ENCODE assay signal across 9 mouse cellular contexts in genomic region chr9:18002557-18002956, GRCm38 (mm10).
DNase-seq lines count a peak whose midpoint lies in the region; ATAC-seq and TF ChIP-seq lines count a peak whose summit lies in the region.
"Had no signal": no experiment of that assay in that cellular context is flagged by ENCODE, and none has a peak within 500 bp of the region (broad histone marks: within the 10 kb centered on the region; RNA-seq: fewer than 3 reads in every experiment).

No protein-coding gene starts in this region.

- H3K9me3 ChIP-seq in neural tube, embryonic 11.5 days (ENCODE audit: control insufficient read depth, low read length), result no peaks in the 10 kb centered on the region
- no peaks in the 10 kb centered on the region for H3K9me3 ChIP-seq in stomach, postnatal 0 days (ENCODE audit: control insufficient read depth, low read length)
- H3K9me3 ChIP-seq: limb, embryonic 12.5 days had no signal

- H3K4me3 ChIP-seq in neural tube, embryonic 11.5 days (ENCODE audit: low read depth, low read length), result no peak overlapping the region
- H3K4me3 ChIP-seq in layer of hippocampus, adult 2 months, result no peak overlapping the region
- H3K4me3 ChIP-seq in stomach, postnatal 0 days (ENCODE audit: low read depth, low read length), result no peak overlapping the region
- no peak overlapping the region for H3K4me3 ChIP-seq in cerebellum, adult 2 months (replicated peaks; ENCODE audit: insufficient read depth, low read depth, low read length)
- H3K4me3 ChIP-seq: limb, embryonic 12.5 days had no signal

- TF ChIP-seq POLR2A in cerebellum, adult 2 months (IDR thresholded peaks at IDR 0.05; ENCODE audit: borderline replicate concordance, insufficient read depth, low read length), result no peak

- no peaks in the 10 kb centered on the region for H3K27me3 ChIP-seq in neural tube, embryonic 11.5 days (ENCODE audit: control insufficient read depth, insufficient read depth, low read length)
- no peaks in the 10 kb centered on the region for H3K27me3 ChIP-seq in stomach, postnatal 0 days (ENCODE audit: control insufficient read depth, insufficient read depth, low read length)
- H3K27me3 ChIP-seq in cerebellum, adult 2 months (ENCODE audit: control insufficient read depth, insufficient read depth, low read length), result no peaks in the 10 kb centered on the region
- H3K27me3 ChIP-seq: limb, embryonic 12.5 days had no signal

- 47% methylated on average over 2 of the region's 2 CpGs for WGBS in neural tube, embryonic 11.5 days
- WGBS in stomach, postnatal 0 days, result 42% methylated on average over 2 of the region's 2 CpGs
- WGBS in cerebellum, adult 2 months, result 33% methylated on average over 2 of the region's 2 CpGs

- H3K36me3 ChIP-seq in neural tube, embryonic 11.5 days (ENCODE audit: control insufficient read depth, insufficient read depth, low read length), result no peaks in the 10 kb centered on the region
- no peaks in the 10 kb centered on the region for H3K36me3 ChIP-seq in stomach, postnatal 0 days (ENCODE audit: control insufficient read depth, insufficient read depth, low read length)
- H3K36me3 ChIP-seq: limb, embryonic 12.5 days had no signal

- H3K27ac ChIP-seq in neural tube, embryonic 11.5 days (ENCODE audit: low read depth, low read length), result no peak overlapping the region
- H3K27ac ChIP-seq in layer of hippocampus, adult 2 months, result no peak overlapping the region
- H3K27ac ChIP-seq in stomach, postnatal 0 days (replicated peaks), result no peak overlapping the region
- H3K27ac ChIP-seq in cerebellum, adult 2 months (ENCODE audit: insufficient read depth, low read length), result no peak overlapping the region
- H3K27ac ChIP-seq: limb, embryonic 12.5 days had no signal

- no peaks in the 10 kb centered on the region for H3K4me1 ChIP-seq in neural tube, embryonic 11.5 days (ENCODE audit: control insufficient read depth, insufficient read depth, low read length)
- no peaks in the 10 kb centered on the region for H3K4me1 ChIP-seq in stomach, postnatal 0 days (replicated peaks; ENCODE audit: control insufficient read depth, insufficient read depth)
- no peaks in the 10 kb centered on the region for H3K4me1 ChIP-seq in cerebellum, adult 2 months (ENCODE audit: control insufficient read depth, insufficient read depth, low read length)
- H3K4me1 ChIP-seq: limb, embryonic 12.5 days had no signal

- no peak overlapping the region for H3K9ac ChIP-seq in neural tube, embryonic 11.5 days (ENCODE audit: low read length)
- no peak overlapping the region for H3K9ac ChIP-seq in stomach, postnatal 0 days (ENCODE audit: low read length)
- H3K9ac ChIP-seq: limb, embryonic 12.5 days had no signal

- peak; percentile 55; the same call in 1 of the 2 replicates for ATAC-seq in neural tube, embryonic 11.5 days (ENCODE audit: insufficient read depth, low FRiP score, low TSS enrichment)
- ATAC-seq in stomach, postnatal 0 days (ENCODE audit: low FRiP score, low TSS enrichment), result no peak

- H3K4me2 ChIP-seq in neural tube, embryonic 11.5 days (ENCODE audit: low read depth), result no peak overlapping the region
- H3K4me2 ChIP-seq in stomach, postnatal 0 days (replicated peaks; ENCODE audit: low read depth), result no peak overlapping the region
- H3K4me2 ChIP-seq: limb, embryonic 12.5 days had no signal

- peak; percentile 1 for DNase-seq in adrenal gland, postnatal 10 days
- no peak for DNase-seq in adrenal gland, postnatal 4 days (ENCODE audit: low spot score in 2 of 2)
- no peak for DNase-seq in neural tube, embryonic 11.5 days (ENCODE audit: low spot score)
- no peak for DNase-seq in neural tube, embryonic 10.5 days (ENCODE audit: extremely low spot score, low spot score)
- peak; percentile 1 to 20 for DNase-seq in layer of hippocampus, adult 2 months (ENCODE audit: low spot score in 2 of 2)
- no peak for DNase-seq in stomach, postnatal 0 days (ENCODE audit: low spot score)
- no peak for DNase-seq in cerebellum, adult 2 months
- no peak for DNase-seq in gastrocnemius, postnatal 10 days

- TF ChIP-seq EP300 in stomach, postnatal 0 days (optimal IDR thresholded peaks at IDR 0.05), result no peak

- peak; percentile 69 for TF ChIP-seq CTCF in layer of hippocampus, adult 2 months (conservative IDR thresholded peaks at IDR 0.05)
- TF ChIP-seq CTCF in stomach, postnatal 0 days (IDR thresholded peaks at IDR 0.05; ENCODE audit: low read depth), result peak; percentile 47
- no peak for TF ChIP-seq CTCF in cerebellum, adult 2 months (IDR thresholded peaks at IDR 0.05; ENCODE audit: borderline replicate concordance, insufficient read depth, low read depth, low read length)

Comparison
In these comparisons a context has a peak if more than half of its experiments do, and no peak if none do; other contexts are left out.
1. DNase-seq: peak in adrenal gland, postnatal 10 days (single experiment) and layer of hippocampus, adult 2 months (2 of 2); none in adrenal gland, postnatal 4 days (0 of 2), neural tube, embryonic 11.5 days (single experiment), neural tube, embryonic 10.5 days (single experiment), stomach, postnatal 0 days (single experiment), cerebellum, adult 2 months (0 of 2) and gastrocnemius, postnatal 10 days (single experiment).